Mouse (Mus musculus) CH12.LX (cell line): ENCODE measurements around the gene Nlrc5.

Source experiments
- CHD2 ChIP-seq: IDR thresholded peaks from 2 replicates; pipeline ENCODE4 v1.6.1; 2011; ENCODE audit warnings: low read length, improper control_type of control experiment
- CTCF ChIP-seq, 2 experiments: IDR thresholded peaks in 1 of 2; conservative IDR thresholded peaks in 1 of 2; 2 replicates each; pipeline ENCODE4 v1.5.1; 2011 to 2012; ENCODE audit warnings: low read depth in 2 of 2, low read length in 2 of 2, improper control_type of control experiment in 1 of 2, inconsistent platforms in 1 of 2, mild to moderate bottlenecking in 1 of 2, moderate library complexity in 1 of 2
- EP300 ChIP-seq: IDR thresholded peaks from 2 replicates; pipeline ENCODE4 v1.6.1; 2011; ENCODE audit warnings: low read length, improper control_type of control experiment
- MAFK ChIP-seq: IDR thresholded peaks from 2 replicates; pipeline ENCODE4 v1.6.1; 2011; ENCODE audit warnings: low read length, improper control_type of control experiment; ENCODE audit not compliant: insufficient replicate concordance
- MAX ChIP-seq: IDR thresholded peaks from 2 replicates; pipeline ENCODE4 v1.6.1; 2011; ENCODE audit warnings: low read length, improper control_type of control experiment
- POLR2A ChIP-seq: IDR thresholded peaks from 2 replicates; pipeline ENCODE4 v1.6.1; 2011; ENCODE audit warnings: low read depth, mild to moderate bottlenecking, improper control_type of control experiment, low read length
- SIN3A ChIP-seq: IDR thresholded peaks from 2 replicates; pipeline ENCODE4 v1.6.1; 2012; ENCODE audit warnings: low read length, improper control_type of control experiment, inconsistent platforms
- SMC3 ChIP-seq: IDR thresholded peaks from 2 replicates; pipeline ENCODE4 v1.6.1; 2011; ENCODE audit warnings: low read depth, low read length, improper control_type of control experiment
- TBP ChIP-seq: conservative IDR thresholded peaks from 2 replicates; pipeline ENCODE4 v1.6.1; 2011; ENCODE audit warnings: low read depth, low read length, improper control_type of control experiment
- TCF12 ChIP-seq: IDR thresholded peaks from 2 replicates; pipeline ENCODE4 v1.6.1; 2014; ENCODE audit warnings: low read depth, mild to moderate bottlenecking, inconsistent platforms, low read length, improper control_type of control experiment
- USF1 ChIP-seq: IDR thresholded peaks from 2 replicates; pipeline ENCODE4 v1.6.1; 2014; ENCODE audit warnings: low read depth, mild to moderate bottlenecking, inconsistent platforms, low read length, improper control_type of control experiment
- ZC3H11A ChIP-seq: IDR thresholded peaks from 2 replicates; pipeline ENCODE4 v1.6.1; 2012; ENCODE audit warnings: low read depth, mild to moderate bottlenecking, inconsistent platforms, low read length, improper control_type of control experiment
- ZKSCAN1 ChIP-seq: IDR thresholded peaks from 2 replicates; pipeline ENCODE4 v1.6.1; 2012; ENCODE audit warnings: low read depth, inconsistent platforms, low read length, improper control_type of control experiment, borderline replicate concordance
- ZMIZ1 ChIP-seq: IDR thresholded peaks from 2 replicates; pipeline ENCODE4 v1.6.1; 2012; ENCODE audit warnings: low read depth, mild to moderate bottlenecking, inconsistent platforms, low read length, improper control_type of control experiment

GRCm38 (mm10) chr8:94532525-94532872 lies 98.3 kb downstream of the Nlrc5 start:
- TF ChIP-seq CTCF (conservative IDR thresholded peaks at IDR 0.05 in 1 of 2, IDR thresholded peaks at IDR 0.05 in 1 of 2; ENCODE audit: low read depth in 2 of 2, low read length in 2 of 2) (no peak), MAFK (no peak), MAX (0 out of 2 replicates have a peak, but pooled peaks have one; percentile 24), EP300 (no peak), ZMIZ1 (no peak), TBP (no peak), SMC3 (no peak), SIN3A (no peak), USF1 (no peak), POLR2A (no peak), CHD2 (no peak), ZC3H11A (no peak), ZKSCAN1 (no peak), TCF12 (no peak)
